13 mouse cellular contexts compared by ENCODE assay signal in the genomic region with DNA sequence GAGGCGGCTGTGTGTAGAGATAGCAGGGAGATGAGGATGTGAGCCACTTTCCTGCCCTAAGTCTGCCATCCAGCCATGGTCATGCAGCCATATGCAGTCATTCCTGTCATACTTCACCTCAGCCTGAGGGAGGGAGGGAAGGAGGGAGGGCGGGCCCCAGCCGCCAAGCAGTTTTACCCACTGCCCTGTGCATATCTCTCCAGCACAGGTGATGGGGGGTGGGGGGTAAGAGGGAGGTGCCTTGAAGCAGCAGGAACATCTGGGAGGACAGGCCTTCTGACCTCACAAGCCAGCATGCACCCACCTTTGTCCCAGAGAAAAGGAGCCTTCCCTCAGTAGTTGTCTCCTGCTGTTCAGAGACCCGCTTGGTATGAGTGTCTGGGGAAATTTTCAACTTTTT. TPM values are rescaled to one million over a fixed set of nuclear protein-coding genes. Genes with fewer than 3 reads are reported as not detected.
A peak's percentile ranks its signal among the peaks of the same experiment; 100 is the strongest.
DNase-seq lines count a peak whose midpoint lies in the region; ATAC-seq lines count a peak whose summit lies in the region.
"Had no signal": no experiment of that assay in that cellular context is flagged by ENCODE, and none has a peak within 500 bp of the region (broad histone marks: within the 10 kb centered on the region; RNA-seq: fewer than 3 reads in every experiment).

No protein-coding gene starts in this region.

- ATAC-seq in limb, embryonic 13.5 days (ENCODE audit: low FRiP score, low read depth) = no peak
- peak; percentile 92 for ATAC-seq in liver, embryonic 13.5 days (ENCODE audit: low read depth)
- peak; percentile 35; the same call in 1 of the 2 replicates for ATAC-seq in stomach, embryonic 16.5 days (ENCODE audit: insufficient read depth, low FRiP score)
- ATAC-seq: forebrain, embryonic 16.5 days; lung, postnatal 0 days; midbrain, embryonic 15.5 days had no signal

- H3K9me3 ChIP-seq in limb, embryonic 13.5 days = no peaks in the 10 kb centered on the region
- no peaks in the 10 kb centered on the region for H3K9me3 ChIP-seq in limb, embryonic 10.5 days (replicated peaks)
- no peaks in the 10 kb centered on the region for H3K9me3 ChIP-seq in liver, embryonic 13.5 days (replicated peaks)
- H3K9me3 ChIP-seq in stomach, embryonic 16.5 days (replicated peaks; ENCODE audit: control insufficient read depth, low read length) = no peaks in the 10 kb centered on the region
- H3K9me3 ChIP-seq: hindbrain, embryonic 15.5 days; midbrain, embryonic 15.5 days had no signal

- WGBS in limb, embryonic 13.5 days = 72% methylated on average over 4 of the region's 4 CpGs
- 58% methylated on average over 4 of the region's 4 CpGs for WGBS in limb, embryonic 10.5 days
- 24% methylated on average over 4 of the region's 4 CpGs for WGBS in liver, embryonic 13.5 days (ENCODE audit: insufficient replicate concordance)
- WGBS in stomach, embryonic 16.5 days = 62% methylated on average over 4 of the region's 4 CpGs

- H3K27me3 ChIP-seq in limb, embryonic 13.5 days = no peaks in the 10 kb centered on the region
- H3K27me3 ChIP-seq in limb, embryonic 10.5 days (ENCODE audit: low read depth, poor library complexity, severe bottlenecking) = no peaks in the 10 kb centered on the region
- no peaks in the 10 kb centered on the region for H3K27me3 ChIP-seq in liver, embryonic 13.5 days
- no peaks in the 10 kb centered on the region for H3K27me3 ChIP-seq in stomach, embryonic 16.5 days (ENCODE audit: control insufficient read depth, insufficient read depth, low read length)
- H3K27me3 ChIP-seq: hindbrain, embryonic 15.5 days; midbrain, embryonic 15.5 days had no signal

- 0 out of 2 replicates have a peak overlapping the region, but pooled peaks have one; percentile 4 for H3K9ac ChIP-seq in limb, embryonic 13.5 days
- H3K9ac ChIP-seq in liver, embryonic 13.5 days = peak overlapping the region; percentile 100
- no peak overlapping the region for H3K9ac ChIP-seq in stomach, embryonic 16.5 days (ENCODE audit: low read length)
- H3K9ac ChIP-seq: hindbrain, embryonic 15.5 days; midbrain, embryonic 15.5 days had no signal

- H3K4me1 ChIP-seq in limb, embryonic 13.5 days = peaks cover 10% of the 10 kb centered on the region
- peaks cover 19% of the 10 kb centered on the region for H3K4me1 ChIP-seq in limb, embryonic 10.5 days
- H3K4me1 ChIP-seq in liver, embryonic 13.5 days (replicated peaks) = peaks cover 74% of the 10 kb centered on the region
- H3K4me1 ChIP-seq in stomach, embryonic 16.5 days (ENCODE audit: control insufficient read depth, insufficient read depth, low read length) = peaks cover 7% of the 10 kb centered on the region

- no peak overlapping the region for H3K4me2 ChIP-seq in limb, embryonic 13.5 days (replicated peaks)
- peak overlapping the region; percentile 72 for H3K4me2 ChIP-seq in liver, embryonic 13.5 days
- H3K4me2 ChIP-seq in stomach, embryonic 16.5 days (ENCODE audit: low read depth, low read length) = no peak overlapping the region
- H3K4me2 ChIP-seq: hindbrain, embryonic 15.5 days; midbrain, embryonic 15.5 days had no signal

- no peak overlapping the region for H3K4me3 ChIP-seq in limb, embryonic 13.5 days
- no peak overlapping the region for H3K4me3 ChIP-seq in limb, embryonic 10.5 days
- H3K4me3 ChIP-seq in liver, embryonic 13.5 days (replicated peaks) = peak overlapping the region; percentile 49
- no peak overlapping the region for H3K4me3 ChIP-seq in stomach, embryonic 16.5 days (replicated peaks; ENCODE audit: low read length)
- H3K4me3 ChIP-seq: hindbrain, embryonic 15.5 days; midbrain, embryonic 15.5 days had no signal

- no peak for DNase-seq in limb, embryonic 10.5 days (ENCODE audit: low spot score)
- DNase-seq in c-Kit-positive CD71-positive TER-119-positive erythroid progenitor cells, embryonic 14.5 days (ENCODE audit: low spot score) = peak; percentile 88
- peak; percentile 82 for DNase-seq in liver, embryonic 13.5 days
- DNase-seq in right cerebral cortex, postnatal 4 days = no peak
- no peak for DNase-seq in cerebellum, postnatal 4 days (ENCODE audit: low spot score in 2 of 2)
- DNase-seq: heart, adult 18-20 months; kidney, postnatal 25 days had no signal

- H3K27ac ChIP-seq in limb, embryonic 13.5 days = no peak overlapping the region
- H3K27ac ChIP-seq in limb, embryonic 10.5 days = no peak overlapping the region
- peak overlapping the region; percentile 99 for H3K27ac ChIP-seq in liver, embryonic 13.5 days
- H3K27ac ChIP-seq in stomach, embryonic 16.5 days (ENCODE audit: low read length) = no peak overlapping the region
- H3K27ac ChIP-seq: hindbrain, embryonic 15.5 days; midbrain, embryonic 15.5 days had no signal

- no peaks in the 10 kb centered on the region for H3K36me3 ChIP-seq in limb, embryonic 13.5 days
- peaks cover 2% of the 10 kb centered on the region; the same call in 1 of the 2 replicates for H3K36me3 ChIP-seq in limb, embryonic 10.5 days
- H3K36me3 ChIP-seq in liver, embryonic 13.5 days = peaks cover 7% of the 10 kb centered on the region; the same call in 1 of the 2 replicates
- H3K36me3 ChIP-seq in stomach, embryonic 16.5 days (ENCODE audit: control insufficient read depth, insufficient read depth, low read length) = no peaks in the 10 kb centered on the region
- H3K36me3 ChIP-seq: hindbrain, embryonic 15.5 days; midbrain, embryonic 15.5 days had no signal

RNA-seq across cellular contexts. Expression of gene Wdr26, which starts 4.5 kb away (rescaled TPM):
- 40.5 and 44.4 TPM in 2 replicates for polyA plus RNA-seq in limb, embryonic 13.5 days (2015; fragmentation: Nextera tagmentation; extraction: Ambion mirVana)
- polyA plus RNA-seq in limb, embryonic 10.5 days (2016; fragmentation: Nextera tagmentation; extraction: Ambion mirVana) = 25.0 and 27.7 TPM in 2 replicates
- 55.6 and 62.5 TPM in 2 replicates for polyA plus RNA-seq in liver, embryonic 13.5 days (2015; fragmentation: Nextera tagmentation; extraction: Ambion mirVana)
- polyA plus RNA-seq in stomach, embryonic 16.5 days (2015; fragmentation: Nextera tagmentation; extraction: Ambion mirVana) = 24.7 and 25.9 TPM in 2 replicates

Comparison
In these comparisons a context has a peak if more than half of its experiments do, and no peak if none do; other contexts are left out.
1. DNase-seq: peak in c-Kit-positive CD71-positive TER-119-positive erythroid progenitor cells, embryonic 14.5 days (single experiment) and liver, embryonic 13.5 days (single experiment); none in limb, embryonic 10.5 days (single experiment), right cerebral cortex, postnatal 4 days (single experiment) and cerebellum, postnatal 4 days (0 of 2).